Mouse (Mus musculus) stomach, embryonic 14.5 days (tissue): ENCODE measurements around the gene 0610040J01Rik. TPM values are rescaled to one million over a fixed set of nuclear protein-coding genes. Genes with fewer than 3 reads are reported as not detected.

Experiments
- ATAC-seq: fragments of 200-750 bp; cut with Nextera tagmentation; 2 replicates; pipeline ENCODE4 v1.8.0; 2017; ENCODE audit warnings: low read depth, moderate TSS enrichment; ENCODE audit not compliant: insufficient number of reproducible peaks, insufficient read depth, low FRiP score
- H3K27ac ChIP-seq: fragments of 300-500 bp; sonication (generic); 2 replicates; pipeline ENCODE4 v1.5.1; 2014; ENCODE audit warnings: mild to moderate bottlenecking, low read length, moderate library complexity, mixed read lengths
- H3K27me3 ChIP-seq: fragments of 300-500 bp; sonication (generic); 2 replicates; pipeline ENCODE4 v1.6.1; 2014; ENCODE audit warnings: low read length, control low read depth, mixed read lengths; ENCODE audit not compliant: control insufficient read depth, insufficient read depth
- H3K36me3 ChIP-seq: fragments of 300-500 bp; sonication (generic); 2 replicates; pipeline ENCODE4 v1.6.1; 2014; ENCODE audit warnings: mild to moderate bottlenecking, control low read depth, low read length, moderate library complexity, mixed read lengths; ENCODE audit not compliant: control insufficient read depth, insufficient read depth
- H3K4me1 ChIP-seq: fragments of 300-500 bp; sonication (generic); 2 replicates; pipeline ENCODE4 v1.6.1; 2014; ENCODE audit warnings: low read length, control low read depth, mixed read lengths; ENCODE audit not compliant: control insufficient read depth, insufficient read depth
- H3K4me2 ChIP-seq: fragments of 300-500 bp; sonication (generic); replicated peaks from 2 replicates; pipeline ENCODE4 v1.6.1; 2014; ENCODE audit warnings: low read depth, low read length, control low read depth
- H3K4me3 ChIP-seq: fragments of 300-500 bp; sonication (generic); 2 replicates; pipeline ENCODE4 v1.5.1; 2014; ENCODE audit warnings: low read depth, low read length, control low read depth
- H3K9ac ChIP-seq: fragments of 300-500 bp; sonication (generic); replicated peaks from 2 replicates; pipeline ENCODE4 v1.6.1; 2014; ENCODE audit warnings: low read depth, mild to moderate bottlenecking, control low read depth, low read length, moderate library complexity, mixed read lengths
- H3K9me3 ChIP-seq: fragments of 300-500 bp; sonication (generic); 2 replicates; pipeline ENCODE4 v1.6.1; 2016; ENCODE audit warnings: low read depth, low read length, control low read depth; ENCODE audit not compliant: control insufficient read depth
- WGBS: fragments of 180-500 bp; shearing (Covaris S2); extraction: QIAGEN DNeasy Blood & Tissue Kit; methylation state at CpG from one replicate; pipeline ENCODE4 v1.1.7; 2014; 5-methylcytosine and 5-hydroxymethylcytosine counted together
- polyA plus RNA-seq: library from polyadenylated mRNA; unstranded; fragments of >200 nt; fragmentation: Nextera tagmentation; extraction: Ambion mirVana; gene quantifications from 2 replicates; pipeline ENCODE4 v1.2.1, GENCODE M21; 2014

0610040J01Rik gene
- polyA plus RNA-seq, 1 experiment from 2014 or later = 28.0 TPM

DNA sequence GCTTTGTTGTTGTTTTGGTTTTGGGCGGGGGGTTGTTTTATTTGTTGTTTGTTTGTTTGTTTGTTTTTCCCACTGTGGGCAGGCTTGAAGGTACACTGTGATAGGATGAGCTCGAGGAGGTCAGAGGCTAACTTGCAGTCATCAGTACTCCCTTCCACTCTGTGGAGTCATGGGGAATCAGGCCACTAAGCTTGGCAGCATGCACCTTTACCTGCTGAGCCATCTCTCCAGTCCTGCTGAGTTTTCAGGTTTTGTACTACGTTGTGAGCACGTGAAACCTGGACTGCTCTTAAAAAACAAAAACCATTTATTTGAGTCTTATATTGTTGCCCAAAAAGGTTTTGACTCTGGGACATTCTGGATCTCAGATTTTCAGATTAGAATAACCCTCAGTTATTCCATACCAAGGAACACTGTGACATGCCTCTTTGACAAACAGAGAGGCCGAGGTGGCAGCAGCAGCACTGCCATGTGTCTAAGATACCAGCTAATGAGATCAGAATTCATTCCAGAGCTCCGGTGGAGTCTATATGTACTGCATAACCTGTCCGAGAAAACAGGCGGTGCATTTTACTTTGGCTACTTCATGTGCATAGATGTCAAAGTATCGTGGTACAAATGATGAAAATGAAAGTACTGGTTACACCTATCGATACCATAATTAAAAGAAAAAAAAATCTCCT, 104.4 kb downstream of the 0610040J01Rik start:
- Histone ChIP-seq H3K27ac (no peak overlapping the region), H3K27me3 (no peaks in the 10 kb centered on the region), H3K36me3 (no peaks in the 10 kb centered on the region), H3K9ac (no peak overlapping the region), H3K4me2 (no peak overlapping the region), H3K4me1 (no peaks in the 10 kb centered on the region), H3K4me3 (no peak overlapping the region), H3K9me3 (no peaks in the 10 kb centered on the region)
- WGBS = 90% methylated on average over 10 of the region's 10 CpGs
- no peak for ATAC-seq

DNA sequence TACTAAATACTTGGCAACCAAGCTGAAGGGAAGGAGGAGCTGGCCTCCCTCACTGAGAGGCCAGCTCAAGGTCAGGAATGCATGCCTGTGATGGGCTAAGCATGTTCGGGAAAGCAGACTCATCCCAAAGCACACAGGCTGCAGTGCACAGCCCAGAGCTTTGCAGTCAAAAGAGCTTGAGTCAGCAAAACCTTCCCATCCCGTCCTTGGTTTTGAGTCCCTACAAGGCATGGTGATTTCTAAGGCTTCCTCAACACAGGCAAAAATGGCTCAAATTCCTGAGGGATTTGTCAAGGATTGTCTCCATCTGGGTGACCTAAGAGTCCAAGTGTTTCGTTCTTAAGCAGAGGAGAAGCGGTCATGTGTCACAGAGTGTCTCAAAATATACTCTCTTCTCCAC, 106.0 kb downstream of the 0610040J01Rik start:
- Histone ChIP-seq H3K27ac (no peak overlapping the region), H3K4me3 (no peak overlapping the region), H3K4me2 (no peak overlapping the region), H3K4me1 (no peaks in the 10 kb centered on the region), H3K27me3 (no peaks in the 10 kb centered on the region), H3K9me3 (no peaks in the 10 kb centered on the region), H3K9ac (no peak overlapping the region), H3K36me3 (peaks cover 3% of the 10 kb centered on the region; the same call in 1 of the 2 replicates)
- WGBS = 44% methylated on average over 4 of the region's 4 CpGs
- no peak for ATAC-seq

DNA sequence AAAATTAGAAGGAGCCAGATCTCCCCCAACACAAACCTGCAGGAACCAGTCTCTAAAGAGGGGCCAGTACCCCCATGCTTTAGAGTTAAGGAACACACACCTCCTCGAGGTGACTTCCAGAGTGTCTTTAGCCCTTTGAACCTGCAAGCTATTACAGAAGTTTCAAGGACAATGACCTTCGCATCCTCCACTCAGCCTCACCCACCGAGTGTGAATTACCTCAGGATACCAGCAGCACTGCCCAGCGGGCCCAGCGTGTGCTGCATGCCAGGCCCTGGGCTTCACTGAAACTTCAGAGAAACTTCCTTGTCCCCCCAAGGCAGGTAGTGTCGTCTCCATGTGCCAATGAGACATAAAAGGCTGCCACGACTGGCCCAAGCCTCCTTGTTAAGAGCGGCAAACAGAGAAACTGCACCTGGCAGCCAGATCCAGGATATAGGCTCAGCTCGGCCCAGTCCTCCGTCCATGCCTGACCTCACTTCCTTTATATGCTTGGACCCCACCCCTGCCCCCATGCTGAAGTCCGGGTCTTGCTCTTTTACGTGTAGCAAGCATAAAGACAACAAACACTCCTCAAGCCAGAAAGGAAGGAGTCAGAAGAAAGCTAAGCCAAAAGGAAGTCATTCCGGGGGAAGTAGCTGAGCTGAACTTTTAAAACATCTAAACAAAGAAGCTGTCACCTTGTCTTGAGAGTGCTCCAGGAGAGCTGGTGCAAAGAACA, 111.3 kb downstream of the 0610040J01Rik start:
- H3K27ac ChIP-seq = no peak overlapping the region
- no peak overlapping the region for H3K9ac ChIP-seq
- H3K4me2 ChIP-seq = no peak overlapping the region
- no peaks in the 10 kb centered on the region for H3K27me3 ChIP-seq
- H3K9me3 ChIP-seq = no peaks in the 10 kb centered on the region
- peaks cover 10% of the 10 kb centered on the region for H3K36me3 ChIP-seq
- H3K4me1 ChIP-seq = no peaks in the 10 kb centered on the region
- no peak overlapping the region for H3K4me3 ChIP-seq
- 73% methylated on average over 13 of the region's 13 CpGs for WGBS
- no peak for ATAC-seq

DNA sequence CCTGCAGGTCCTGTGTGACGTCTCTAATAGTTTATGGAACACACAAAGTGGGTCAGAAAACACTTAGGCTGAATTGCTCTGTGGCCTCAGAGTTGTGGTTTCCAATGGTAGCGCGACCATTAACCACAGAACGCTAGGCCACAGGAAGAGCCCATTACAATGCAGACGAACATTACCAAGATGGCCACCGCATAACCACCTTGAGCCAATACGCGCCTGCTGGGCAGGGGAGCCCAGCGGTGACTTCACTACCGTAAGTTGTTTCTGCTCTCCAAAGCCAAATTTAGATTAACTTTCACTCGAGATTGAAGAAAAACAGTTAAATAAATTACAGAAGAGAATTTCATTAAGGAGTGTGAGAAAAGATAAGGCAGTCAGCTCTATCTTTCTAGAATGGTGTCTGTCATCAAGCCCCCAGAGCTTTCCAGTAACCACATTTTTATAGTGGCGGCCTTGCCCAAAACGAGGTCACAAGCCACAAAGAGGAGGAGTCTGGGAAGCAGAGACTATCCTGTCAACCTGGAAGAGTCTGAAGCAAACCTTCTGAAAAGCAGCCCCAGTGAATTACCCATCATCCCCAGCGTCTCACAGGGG, 113.0 kb downstream of the 0610040J01Rik start:
- H3K36me3 ChIP-seq = peaks cover 10% of the 10 kb centered on the region
- no peak overlapping the region for H3K9ac ChIP-seq
- H3K4me1 ChIP-seq = no peaks in the 10 kb centered on the region
- H3K4me3 ChIP-seq = no peak overlapping the region
- no peak overlapping the region for H3K27ac ChIP-seq
- ATAC-seq = no peak
- no peaks in the 10 kb centered on the region for H3K9me3 ChIP-seq
- H3K27me3 ChIP-seq = no peaks in the 10 kb centered on the region
- no peak overlapping the region for H3K4me2 ChIP-seq
- 89% methylated on average over 14 of the region's 14 CpGs for WGBS

DNA sequence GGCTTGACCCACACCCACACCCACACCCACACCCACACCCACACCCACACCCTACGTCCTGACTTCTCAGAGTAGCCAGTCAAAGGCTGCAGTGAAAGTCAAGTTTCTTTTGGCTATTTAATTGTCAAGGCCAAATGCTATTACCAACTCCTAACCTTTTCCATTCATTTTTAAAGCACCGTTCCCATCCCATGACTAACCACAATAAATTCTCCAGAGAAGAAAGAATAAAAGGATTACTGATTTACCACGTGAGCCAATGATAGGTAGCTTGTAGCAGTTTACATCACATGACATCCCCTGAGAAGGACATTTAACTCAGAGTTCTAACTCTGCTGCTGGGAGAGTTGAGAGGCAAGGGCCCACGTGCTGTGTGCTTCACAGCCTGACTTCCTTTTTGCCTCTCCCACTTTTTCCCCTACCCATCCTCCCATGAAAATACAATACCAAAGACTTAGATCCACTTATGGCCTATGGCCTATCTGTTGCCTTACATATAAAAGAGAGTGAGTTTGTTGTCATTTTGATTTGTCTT, 118.7 kb downstream of the 0610040J01Rik start:
- 0 out of 2 replicates have a peak, but pooled peaks cover 5% of the 10 kb centered on the region for H3K4me1 ChIP-seq
- H3K27ac ChIP-seq = no peak overlapping the region
- no peak overlapping the region for H3K9ac ChIP-seq
- no peak overlapping the region for H3K4me2 ChIP-seq
- peaks cover 8% of the 10 kb centered on the region; the same call in 1 of the 2 replicates for H3K36me3 ChIP-seq
- H3K9me3 ChIP-seq = no peaks in the 10 kb centered on the region
- H3K4me3 ChIP-seq = no peak overlapping the region
- no peaks in the 10 kb centered on the region for H3K27me3 ChIP-seq
- WGBS = 59% methylated on average over 4 of the region's 4 CpGs
- no peak for ATAC-seq

DNA sequence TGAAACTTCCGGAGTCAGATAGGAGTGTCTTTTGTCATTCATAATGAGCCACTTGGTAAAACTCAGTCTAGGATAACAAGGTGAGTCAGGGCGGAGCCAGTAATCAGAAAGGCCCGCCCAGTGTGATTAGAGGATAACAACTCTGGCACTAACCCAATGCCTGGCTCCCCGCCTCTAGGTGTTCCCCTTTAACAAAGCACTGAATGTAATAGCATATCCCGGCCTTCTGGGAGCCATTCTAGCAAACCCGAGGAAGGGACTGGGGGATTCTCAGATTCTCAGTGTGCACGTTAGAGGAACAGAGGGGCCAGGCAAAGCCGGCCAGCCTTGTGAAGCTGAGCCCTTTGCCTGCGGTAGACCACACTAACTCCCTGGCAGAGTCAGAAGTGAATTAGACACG, 120.7 kb downstream of the 0610040J01Rik start:
- H3K36me3 ChIP-seq = peaks cover 4% of the 10 kb centered on the region; the same call in 1 of the 2 replicates
- peak overlapping the region; percentile 7; the same call in 1 of the 2 replicates for H3K27ac ChIP-seq
- no peaks in the 10 kb centered on the region for H3K27me3 ChIP-seq
- no peak overlapping the region for H3K4me3 ChIP-seq
- no peak overlapping the region for H3K4me2 ChIP-seq
- H3K4me1 ChIP-seq = 0 out of 2 replicates have a peak, but pooled peaks cover 5% of the 10 kb centered on the region
- peak; percentile 80 for ATAC-seq
- H3K9ac ChIP-seq = no peak overlapping the region
- no peaks in the 10 kb centered on the region for H3K9me3 ChIP-seq
- WGBS = 49% methylated on average over 10 of the region's 10 CpGs

DNA sequence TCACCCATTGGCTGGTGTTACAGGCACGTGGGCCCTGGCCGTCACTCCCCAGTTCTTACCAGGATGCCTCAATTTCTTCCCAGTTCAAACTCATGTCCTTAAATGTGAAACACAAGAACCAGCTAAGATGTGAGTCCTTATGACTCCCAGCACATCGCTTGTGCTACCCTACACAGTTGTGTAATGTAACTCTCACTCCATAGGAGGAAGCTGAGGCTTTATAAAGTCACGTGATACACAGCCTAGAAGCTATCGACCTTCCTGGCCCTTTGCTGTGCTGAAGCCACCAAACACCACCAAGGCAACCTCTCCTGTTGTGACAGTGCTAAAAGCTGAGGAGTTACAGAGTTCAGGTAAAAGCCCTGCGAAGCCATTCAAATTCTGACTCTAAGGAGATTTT, 123.4 kb downstream of the 0610040J01Rik start:
- Histone ChIP-seq H3K9ac (no peak overlapping the region), H3K4me2 (no peak overlapping the region), H3K27ac (no peak overlapping the region), H3K9me3 (no peaks in the 10 kb centered on the region), H3K4me3 (no peak overlapping the region), H3K27me3 (no peaks in the 10 kb centered on the region), H3K36me3 (peaks cover 4% of the 10 kb centered on the region; the same call in 1 of the 2 replicates), H3K4me1 (0 out of 2 replicates have a peak, but pooled peaks cover 5% of the 10 kb centered on the region)
- whole genome bisulfite sequencing = 82% methylated on average over 6 of the region's 6 CpGs
- no peak for ATAC-seq

DNA sequence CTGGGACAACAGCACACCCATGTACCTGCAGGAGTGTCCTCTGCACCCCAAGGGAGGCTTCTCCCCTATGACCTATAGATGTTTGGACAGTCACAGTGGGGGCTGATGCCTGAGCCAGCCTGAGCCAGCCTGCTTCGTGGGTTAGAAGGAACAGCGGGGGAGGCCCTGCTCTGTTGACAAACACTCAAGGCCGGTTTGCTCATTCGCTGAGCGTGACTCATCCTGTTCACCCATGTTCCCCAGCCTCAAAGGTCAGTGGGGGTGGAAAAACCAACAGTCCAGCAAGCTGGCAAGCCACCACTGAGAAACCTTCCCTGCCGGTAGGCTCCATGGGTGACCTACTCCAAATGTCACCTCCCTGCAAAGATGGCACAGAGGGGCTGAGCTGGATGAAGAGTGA, 124.6 kb downstream of the 0610040J01Rik start:
- H3K9ac ChIP-seq = no peak overlapping the region
- H3K4me1 ChIP-seq = 0 out of 2 replicates have a peak, but pooled peaks cover 5% of the 10 kb centered on the region
- H3K4me2 ChIP-seq = no peak overlapping the region
- H3K4me3 ChIP-seq = no peak overlapping the region
- peaks cover 4% of the 10 kb centered on the region; the same call in 1 of the 2 replicates for H3K36me3 ChIP-seq
- H3K9me3 ChIP-seq = no peaks in the 10 kb centered on the region
- H3K27ac ChIP-seq = no peak overlapping the region
- no peaks in the 10 kb centered on the region for H3K27me3 ChIP-seq
- ATAC-seq = 0 out of 2 replicates have a peak, but pooled peaks have one; percentile 42
- 51% methylated on average over 6 of the region's 6 CpGs for WGBS
